ENCODE assay signal across 26 mouse cellular contexts in genomic region chrX:157373873-157374272, GRCm38 (mm10). TPM values are rescaled to one million over a fixed set of nuclear protein-coding genes. Genes with fewer than 3 reads are reported as not detected.
A peak's percentile ranks its signal among the peaks of the same experiment; 100 is the strongest.
DNase-seq lines count a peak whose midpoint lies in the region; ATAC-seq and TF ChIP-seq lines count a peak whose summit lies in the region.
"Had no signal": no experiment of that assay in that cellular context is flagged by ENCODE, and none has a peak within 500 bp of the region (broad histone marks: within the 10 kb centered on the region; RNA-seq: fewer than 3 reads in every experiment).

No protein-coding gene starts in this region.

- H3K9ac ChIP-seq in hindbrain, embryonic 12.5 days, result no peak overlapping the region
- H3K9ac ChIP-seq in forebrain, postnatal 0 days, result no peak overlapping the region
- H3K9ac ChIP-seq: forebrain, embryonic 13.5 days; hindbrain, embryonic 13.5 days; limb, embryonic 13.5 days; liver, embryonic 13.5 days had no signal

- H3K4me1 ChIP-seq in hindbrain, embryonic 12.5 days, result no peaks in the 10 kb centered on the region
- H3K4me1 ChIP-seq in forebrain, postnatal 0 days (ENCODE audit: insufficient read depth), result no peaks in the 10 kb centered on the region
- H3K4me1 ChIP-seq: forebrain, embryonic 13.5 days; hindbrain, embryonic 13.5 days; limb, embryonic 13.5 days; liver, embryonic 13.5 days had no signal

- POLR2A ChIA-PET in Patski (lab: Charles Lee), result no interaction called here

- ATAC-seq in Patski, result no peak
- no peak for ATAC-seq in hindbrain, embryonic 12.5 days (ENCODE audit: low FRiP score)
- ATAC-seq in forebrain, postnatal 0 days, result no peak
- ATAC-seq: activated CD4-positive, CD25-positive, alpha-beta regulatory T cell, adult 4 months; forebrain, embryonic 13.5 days; intestine, postnatal 0 days had no signal

- peaks cover 6% of the 10 kb centered on the region for H3K27me3 ChIP-seq in Patski
- no peaks in the 10 kb centered on the region for H3K27me3 ChIP-seq in splenic B cell, adult 2 months (ENCODE audit: control insufficient read depth, insufficient read depth, low read length, poor library complexity, severe bottlenecking)
- H3K27me3 ChIP-seq in hindbrain, embryonic 12.5 days, result no peaks in the 10 kb centered on the region
- H3K27me3 ChIP-seq in forebrain, postnatal 0 days (ENCODE audit: insufficient read depth, low read length), result no peaks in the 10 kb centered on the region
- H3K27me3 ChIP-seq: forebrain, embryonic 13.5 days; hindbrain, embryonic 13.5 days; limb, embryonic 13.5 days; liver, embryonic 13.5 days had no signal

- TF ChIP-seq CTCF in Patski (IDR thresholded peaks at IDR 0.05), result peak; percentile 24
- TF ChIP-seq CTCF in forebrain, postnatal 0 days (IDR thresholded peaks at IDR 0.05; ENCODE audit: low read depth), result no peak

- WGBS in hindbrain, embryonic 12.5 days, result 72% methylated on average over 3 of the region's 3 CpGs
- WGBS in forebrain, postnatal 0 days, result 68% methylated on average over 3 of the region's 3 CpGs

- no peak overlapping the region for H3K27ac ChIP-seq in hindbrain, embryonic 12.5 days
- H3K27ac ChIP-seq in forebrain, postnatal 0 days (ENCODE audit: low read depth, low read length), result no peak overlapping the region
- H3K27ac ChIP-seq: forebrain, embryonic 13.5 days; hindbrain, embryonic 13.5 days; limb, embryonic 13.5 days; liver, embryonic 13.5 days had no signal

- H3K9me3 ChIP-seq in hindbrain, embryonic 12.5 days (replicated peaks), result no peaks in the 10 kb centered on the region
- no peaks in the 10 kb centered on the region for H3K9me3 ChIP-seq in forebrain, postnatal 0 days (ENCODE audit: low read length)
- H3K9me3 ChIP-seq: forebrain, embryonic 13.5 days; hindbrain, embryonic 13.5 days; limb, embryonic 13.5 days; liver, embryonic 13.5 days had no signal

- H3K36me3 ChIP-seq in splenic B cell, adult 2 months (ENCODE audit: control insufficient read depth, insufficient read depth, low read length, poor library complexity, severe bottlenecking), result no peaks in the 10 kb centered on the region
- H3K36me3 ChIP-seq in hindbrain, embryonic 12.5 days, result no peaks in the 10 kb centered on the region
- H3K36me3 ChIP-seq in forebrain, postnatal 0 days (ENCODE audit: insufficient read depth), result no peaks in the 10 kb centered on the region
- H3K36me3 ChIP-seq: hindbrain, embryonic 13.5 days; limb, embryonic 13.5 days; liver, embryonic 13.5 days had no signal

- no peak overlapping the region for H3K4me2 ChIP-seq in hindbrain, embryonic 12.5 days (replicated peaks)
- H3K4me2 ChIP-seq in forebrain, postnatal 0 days (ENCODE audit: low read depth), result no peak overlapping the region
- H3K4me2 ChIP-seq: forebrain, embryonic 13.5 days; heart, embryonic 11.5 days; hindbrain, embryonic 13.5 days; limb, embryonic 13.5 days; liver, embryonic 13.5 days had no signal

- in situ Hi-C loops in Patski (cut with MboI; ENCODE audit: low pct_unique_long_range_greater_than_20kb), result no loop called here

- no peak overlapping the region for H3K4me3 ChIP-seq in hindbrain, embryonic 12.5 days
- H3K4me3 ChIP-seq in forebrain, postnatal 0 days (ENCODE audit: low read depth, low read length), result no peak overlapping the region
- H3K4me3 ChIP-seq: forebrain, embryonic 13.5 days; hindbrain, embryonic 13.5 days; limb, embryonic 13.5 days; liver, embryonic 13.5 days had no signal

- DNase-seq in retina, postnatal 1 day, result peak; percentile 3
- DNase-seq in retina, embryonic 14.5 days (ENCODE audit: low spot score), result no peak
- DNase-seq in ES-CJ7 (ENCODE audit: low read depth, low spot score), result peak; percentile 37
- no peak for DNase-seq in Patski (ENCODE audit: low read depth, low spot score)
- peak; percentile 0 for DNase-seq in splenic B cell, adult 2 months (ENCODE audit: low read depth, low spot score)
- no peak for DNase-seq in forebrain, postnatal 0 days
- DNase-seq: adrenal gland, adult 2 months; adrenal gland, postnatal 36 days; cerebellum, adult 18-20 months; gastrocnemius, postnatal 36 days; heart, adult 18-20 months; heart, postnatal 36 days; kidney, postnatal 14 days; liver, embryonic 13.5 days; lung, adult 18-20 months; lung, postnatal 10 days; midbrain, embryonic 14.5 days; thymus, adult 18-20 months; thymus, postnatal 36 days had no signal

- CTCF ChIA-PET in Patski (lab: Charles Lee), result interaction anchor here (1.1 kb wide), 1 partner anchor 9 kb away, joined by 3 read pairs; no protein-coding TSS in a partner anchor

RNA-seq across cellular contexts. Expression of gene Phex, which starts 41.2 kb away (rescaled TPM):
- polyA plus RNA-seq in Patski (2021), result 0.06 TPM
- 0.57 and 0.89 TPM in 2 replicates for polyA plus RNA-seq in hindbrain, embryonic 12.5 days (2016; fragmentation: Nextera tagmentation; extraction: Ambion mirVana)
- 0.77 and 3.5 TPM in 2 replicates for total RNA-seq in forebrain, postnatal 0 days (2014; rRNA removed)
- polyA plus RNA-seq in forebrain, postnatal 0 days (2015; fragmentation: Nextera tagmentation; extraction: Ambion mirVana), result 0.06 and 0.08 TPM in 2 replicates
- polyA plus RNA-seq: adrenal gland, adult 2 months; intestine, postnatal 0 days had no signal

Comparison
In these comparisons a context has a peak if more than half of its experiments do, and no peak if none do; other contexts are left out.
1. DNase-seq: peak in retina, postnatal 1 day (single experiment), ES-CJ7 (single experiment) and splenic B cell, adult 2 months (single experiment); none in retina, embryonic 14.5 days (single experiment), Patski (single experiment) and forebrain, postnatal 0 days (single experiment).